Mouse (Mus musculus): ENCODE results near the gene Sh3bp5. TPM values are rescaled to one million over a fixed set of nuclear protein-coding genes. Genes with fewer than 3 reads are reported as not detected.

The Sh3bp5 gene
- polyA plus RNA-seq, 1 experiment from 2014 or later, result 20.1 TPM

GRCm38 (mm10) chr14:31428211-31429003 lies 7.5 kb downstream of the Sh3bp5 start:
- DNase-seq (ENCODE audit: low spot score), result no peak
- WGBS, result 77% methylated on average over 15 of the region's 15 CpGs
- ATAC-seq (ENCODE audit: insufficient read depth, low FRiP score, low TSS enrichment), result no peak
- Histone ChIP-seq H3K9me3 (ENCODE audit: control insufficient read depth, low read length) (peaks cover 3% of the 10 kb centered on the region; the same call in 1 of the 2 replicates), H3K4me1 (ENCODE audit: control insufficient read depth, insufficient read depth, low read length) (peaks cover 7% of the 10 kb centered on the region; the same call in 1 of the 2 replicates), H3K4me3 (ENCODE audit: low read depth, low read length) (no peak overlapping the region), H3K36me3 (ENCODE audit: control insufficient read depth, insufficient read depth, low read length) (no peaks in the 10 kb centered on the region), H3K27me3 (ENCODE audit: control insufficient read depth, insufficient read depth, low read length) (no peaks in the 10 kb centered on the region), H3K27ac (ENCODE audit: low read depth, low read length) (no peak overlapping the region), H3K9ac (ENCODE audit: low read length) (no peak overlapping the region), H3K4me2 (ENCODE audit: low read depth) (no peak overlapping the region)

DNA sequence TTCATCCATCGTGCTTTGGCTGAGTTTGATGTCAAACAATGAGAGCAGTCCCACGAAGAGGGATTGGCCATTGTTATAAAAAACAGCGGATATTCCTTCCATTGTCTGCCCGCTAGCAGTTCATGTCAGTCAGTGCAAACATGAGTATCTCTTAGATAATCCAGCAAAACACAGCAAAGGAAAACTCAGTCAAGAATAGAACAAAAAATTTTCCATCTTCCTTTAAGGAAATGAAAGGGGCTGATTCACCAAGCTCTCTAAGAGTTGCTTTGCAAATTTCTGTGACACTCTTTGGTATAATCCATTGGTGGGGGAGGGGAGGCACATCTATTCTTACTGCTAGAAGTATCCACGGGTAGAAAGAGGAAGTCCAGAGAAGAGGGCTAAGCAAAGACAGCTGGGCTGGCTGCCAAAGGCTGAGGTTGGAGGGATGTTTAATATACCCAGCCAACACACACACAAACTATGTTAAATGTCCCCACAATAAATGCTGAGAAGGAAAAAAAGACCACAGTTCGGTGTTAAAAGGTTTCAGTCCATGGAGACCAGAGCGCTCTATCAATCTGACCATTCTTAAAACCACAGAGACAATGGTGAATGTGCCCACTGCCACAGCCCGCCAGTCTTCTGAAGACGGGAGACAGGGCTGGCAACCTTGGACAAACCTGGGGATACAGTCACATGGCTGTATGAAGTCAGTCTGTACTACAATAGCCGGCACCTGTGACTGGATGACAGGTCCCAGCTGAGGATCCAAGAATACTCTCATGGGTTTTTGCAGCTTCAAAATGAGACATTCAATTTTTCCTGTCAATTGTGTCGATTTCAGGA lies 12.7 kb downstream of the Sh3bp5 start:
- H3K27ac ChIP-seq (ENCODE audit: low read depth, low read length), result no peak overlapping the region
- H3K36me3 ChIP-seq (ENCODE audit: control insufficient read depth, insufficient read depth, low read length), result no peaks in the 10 kb centered on the region
- H3K4me1 ChIP-seq (ENCODE audit: control insufficient read depth, insufficient read depth, low read length), result peaks cover 9% of the 10 kb centered on the region
- ATAC-seq (ENCODE audit: insufficient read depth, low FRiP score, low TSS enrichment) (no peak), DNase-seq (ENCODE audit: low spot score) (no peak)
- no peak overlapping the region for H3K4me2 ChIP-seq (ENCODE audit: low read depth)
- H3K4me3 ChIP-seq (ENCODE audit: low read depth, low read length), result no peak overlapping the region
- H3K9ac ChIP-seq (ENCODE audit: low read length), result no peak overlapping the region
- H3K9me3 ChIP-seq (ENCODE audit: control insufficient read depth, low read length), result peaks cover 3% of the 10 kb centered on the region; the same call in 1 of the 2 replicates
- H3K27me3 ChIP-seq (ENCODE audit: control insufficient read depth, insufficient read depth, low read length), result no peaks in the 10 kb centered on the region
- 78% methylated on average over 11 of the region's 11 CpGs for WGBS

- DNase-seq (ENCODE audit: low spot score), result no peak
- H3K27ac ChIP-seq (ENCODE audit: low read depth, low read length), result no peak overlapping the region
- H3K4me1 ChIP-seq (ENCODE audit: control insufficient read depth, insufficient read depth, low read length), result peaks cover 9% of the 10 kb centered on the region
- H3K4me3 ChIP-seq (ENCODE audit: low read depth, low read length), result no peak overlapping the region
- no peak overlapping the region for H3K9ac ChIP-seq (ENCODE audit: low read length)
- H3K9me3 ChIP-seq (ENCODE audit: control insufficient read depth, low read length), result peaks cover 3% of the 10 kb centered on the region; the same call in 1 of the 2 replicates
- WGBS, result 93% methylated on average over 5 of the region's 5 CpGs
- H3K4me2 ChIP-seq (ENCODE audit: low read depth), result no peak overlapping the region
- no peak for ATAC-seq (ENCODE audit: insufficient read depth, low FRiP score, low TSS enrichment)
- H3K36me3 ChIP-seq (ENCODE audit: control insufficient read depth, insufficient read depth, low read length), result no peaks in the 10 kb centered on the region
- no peaks in the 10 kb centered on the region for H3K27me3 ChIP-seq (ENCODE audit: control insufficient read depth, insufficient read depth, low read length)
Observed at GRCm38 (mm10) chr14:31422395-31422794, 13.5 kb downstream of the Sh3bp5 start.

- Histone ChIP-seq H3K36me3 (ENCODE audit: control insufficient read depth, insufficient read depth, low read length) (no peaks in the 10 kb centered on the region), H3K4me2 (ENCODE audit: low read depth) (no peak overlapping the region), H3K4me1 (ENCODE audit: control insufficient read depth, insufficient read depth, low read length) (peaks cover 9% of the 10 kb centered on the region), H3K27me3 (ENCODE audit: control insufficient read depth, insufficient read depth, low read length) (no peaks in the 10 kb centered on the region), H3K27ac (ENCODE audit: low read depth, low read length) (no peak overlapping the region), H3K9me3 (ENCODE audit: control insufficient read depth, low read length) (peaks cover 3% of the 10 kb centered on the region; the same call in 1 of the 2 replicates), H3K4me3 (ENCODE audit: low read depth, low read length) (no peak overlapping the region), H3K9ac (ENCODE audit: low read length) (no peak overlapping the region)
- ATAC-seq (ENCODE audit: insufficient read depth, low FRiP score, low TSS enrichment), result no peak
- WGBS, result 73% methylated on average over 18 of the region's 18 CpGs
- DNase-seq (ENCODE audit: low spot score), result no peak
Observed at GRCm38 (mm10) chr14:31421509-31422295, 14.2 kb downstream of the Sh3bp5 start.

GRCm38 (mm10) chr14:31420985-31421384 lies 14.9 kb downstream of the Sh3bp5 start:
- DNase-seq (ENCODE audit: low spot score), result no peak
- peaks cover 3% of the 10 kb centered on the region; the same call in 1 of the 2 replicates for H3K9me3 ChIP-seq (ENCODE audit: control insufficient read depth, low read length)
- H3K27ac ChIP-seq (ENCODE audit: low read depth, low read length), result no peak overlapping the region
- H3K36me3 ChIP-seq (ENCODE audit: control insufficient read depth, insufficient read depth, low read length), result no peaks in the 10 kb centered on the region
- H3K4me3 ChIP-seq (ENCODE audit: low read depth, low read length), result no peak overlapping the region
- no peak for ATAC-seq (ENCODE audit: insufficient read depth, low FRiP score, low TSS enrichment)
- no peak overlapping the region for H3K4me2 ChIP-seq (ENCODE audit: low read depth)
- no peaks in the 10 kb centered on the region for H3K27me3 ChIP-seq (ENCODE audit: control insufficient read depth, insufficient read depth, low read length)
- WGBS, result 32% methylated on average over 7 of the region's 7 CpGs
- no peak overlapping the region for H3K9ac ChIP-seq (ENCODE audit: low read length)
- H3K4me1 ChIP-seq (ENCODE audit: control insufficient read depth, insufficient read depth, low read length), result peaks cover 9% of the 10 kb centered on the region

DNA sequence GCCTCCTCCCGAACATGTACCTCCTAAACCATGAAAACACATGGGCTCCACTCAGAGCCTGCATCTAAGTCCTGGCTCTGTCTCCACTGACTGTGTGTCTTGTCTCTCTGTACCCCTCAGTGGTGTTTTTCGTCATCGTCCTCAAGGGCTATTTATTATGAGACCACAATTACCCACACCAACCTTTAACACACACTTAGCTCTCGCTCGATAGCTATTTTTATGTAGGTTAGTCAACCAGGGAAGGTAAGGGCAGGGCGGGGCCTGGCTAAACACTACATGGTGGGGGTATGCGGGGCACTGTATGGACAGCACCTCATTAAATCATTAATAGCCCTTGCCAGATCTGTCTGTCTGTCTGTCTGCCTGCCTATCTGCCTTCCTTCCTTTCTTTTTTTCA lies 15.3 kb downstream of the Sh3bp5 start:
- Histone ChIP-seq H3K9me3 (ENCODE audit: control insufficient read depth, low read length) (no peaks in the 10 kb centered on the region; the same call in 1 of the 2 replicates), H3K4me1 (ENCODE audit: control insufficient read depth, insufficient read depth, low read length) (peaks cover 9% of the 10 kb centered on the region), H3K4me2 (ENCODE audit: low read depth) (no peak overlapping the region), H3K36me3 (ENCODE audit: control insufficient read depth, insufficient read depth, low read length) (no peaks in the 10 kb centered on the region), H3K27ac (ENCODE audit: low read depth, low read length) (no peak overlapping the region), H3K9ac (ENCODE audit: low read length) (no peak overlapping the region), H3K27me3 (ENCODE audit: control insufficient read depth, insufficient read depth, low read length) (no peaks in the 10 kb centered on the region), H3K4me3 (ENCODE audit: low read depth, low read length) (no peak overlapping the region)
- ATAC-seq (ENCODE audit: insufficient read depth, low FRiP score, low TSS enrichment) (no peak), DNase-seq (ENCODE audit: low spot score) (no peak)
- 85% methylated on average over 7 of the region's 7 CpGs for WGBS

GRCm38 (mm10) chr14:31420135-31420534 lies 15.7 kb downstream of the Sh3bp5 start:
- no peak overlapping the region for H3K4me2 ChIP-seq (ENCODE audit: low read depth)
- ATAC-seq (ENCODE audit: insufficient read depth, low FRiP score, low TSS enrichment) (no peak), DNase-seq (ENCODE audit: low spot score) (no peak)
- 93% methylated on average over 8 of the region's 8 CpGs for WGBS
- no peak overlapping the region for H3K4me3 ChIP-seq (ENCODE audit: low read depth, low read length)
- H3K4me1 ChIP-seq (ENCODE audit: control insufficient read depth, insufficient read depth, low read length), result peaks cover 9% of the 10 kb centered on the region
- no peak overlapping the region for H3K9ac ChIP-seq (ENCODE audit: low read length)
- H3K9me3 ChIP-seq (ENCODE audit: control insufficient read depth, low read length), result no peaks in the 10 kb centered on the region
- no peak overlapping the region for H3K27ac ChIP-seq (ENCODE audit: low read depth, low read length)
- H3K36me3 ChIP-seq (ENCODE audit: control insufficient read depth, insufficient read depth, low read length), result no peaks in the 10 kb centered on the region
- H3K27me3 ChIP-seq (ENCODE audit: control insufficient read depth, insufficient read depth, low read length), result no peaks in the 10 kb centered on the region

- Histone ChIP-seq H3K9me3 (ENCODE audit: control insufficient read depth, low read length) (no peaks in the 10 kb centered on the region), H3K36me3 (ENCODE audit: control insufficient read depth, insufficient read depth, low read length) (no peaks in the 10 kb centered on the region), H3K4me2 (ENCODE audit: low read depth) (no peak overlapping the region), H3K27ac (ENCODE audit: low read depth, low read length) (no peak overlapping the region), H3K27me3 (ENCODE audit: control insufficient read depth, insufficient read depth, low read length) (no peaks in the 10 kb centered on the region), H3K4me1 (ENCODE audit: control insufficient read depth, insufficient read depth, low read length) (peaks cover 9% of the 10 kb centered on the region), H3K9ac (ENCODE audit: low read length) (no peak overlapping the region), H3K4me3 (ENCODE audit: low read depth, low read length) (no peak overlapping the region)
- DNase-seq (ENCODE audit: low spot score) (no peak), ATAC-seq (ENCODE audit: insufficient read depth, low FRiP score, low TSS enrichment) (no peak)
- WGBS, result 56% methylated on average over 4 of the region's 4 CpGs
Observed at GRCm38 (mm10) chr14:31419279-31419678, 16.6 kb downstream of the Sh3bp5 start.

Measured in neural tube, embryonic 11.5 days (tissue).